16 mouse cellular contexts compared by ENCODE assay signal in genomic region chr1:153909963-153910291, GRCm38 (mm10). TPM values are rescaled to one million over a fixed set of nuclear protein-coding genes. Genes with fewer than 3 reads are reported as not detected.
DNase-seq lines count a peak whose midpoint lies in the region; ATAC-seq and TF ChIP-seq lines count a peak whose summit lies in the region.
"Had no signal": no experiment of that assay in that cellular context is flagged by ENCODE, and none has a peak within 500 bp of the region (broad histone marks: within the 10 kb centered on the region; RNA-seq: fewer than 3 reads in every experiment).

No protein-coding gene starts in this region.

- ATAC-seq in kidney, embryonic 15.5 days (replicated peaks; ENCODE audit: low FRiP score), result peak; percentile 28; the same call in 1 of the 2 replicates
- ATAC-seq in lung, postnatal 0 days, result peak; percentile 23; the same call in 1 of the 2 replicates
- peak; percentile 67; the same call in 1 of the 2 replicates for ATAC-seq in liver, embryonic 13.5 days (ENCODE audit: low read depth)
- ATAC-seq in stomach, embryonic 16.5 days (ENCODE audit: insufficient read depth, low FRiP score), result peak; percentile 9; the same call in 1 of the 2 replicates
- no peak for ATAC-seq in hindbrain, embryonic 16.5 days
- ATAC-seq: hindbrain, postnatal 0 days had no signal

- TF ChIP-seq EP300 in lung, postnatal 0 days (IDR thresholded peaks at IDR 0.05), result no peak

- no peak overlapping the region for H3K4me2 ChIP-seq in kidney, embryonic 15.5 days
- no peak overlapping the region for H3K4me2 ChIP-seq in lung, postnatal 0 days (replicated peaks; ENCODE audit: low read depth, low read length)
- no peak overlapping the region for H3K4me2 ChIP-seq in liver, embryonic 13.5 days
- no peak overlapping the region for H3K4me2 ChIP-seq in stomach, embryonic 16.5 days (ENCODE audit: low read depth, low read length)
- H3K4me2 ChIP-seq in hindbrain, embryonic 16.5 days (ENCODE audit: low read length), result no peak overlapping the region
- H3K4me2 ChIP-seq: limb, embryonic 15.5 days had no signal

- no peak overlapping the region for H3K4me3 ChIP-seq in kidney, embryonic 15.5 days (replicated peaks)
- H3K4me3 ChIP-seq in lung, postnatal 0 days (ENCODE audit: low read depth, low read length), result no peak overlapping the region
- H3K4me3 ChIP-seq in liver, embryonic 13.5 days (replicated peaks), result no peak overlapping the region
- H3K4me3 ChIP-seq in stomach, embryonic 16.5 days (replicated peaks; ENCODE audit: low read length), result no peak overlapping the region
- H3K4me3 ChIP-seq in hindbrain, embryonic 16.5 days (ENCODE audit: low read length), result no peak overlapping the region
- H3K4me3 ChIP-seq: erythroblast, embryonic 14.5 days; limb, embryonic 15.5 days had no signal

- no peak for TF ChIP-seq CTCF in lung, postnatal 0 days (IDR thresholded peaks at IDR 0.05)

- H3K27me3 ChIP-seq in kidney, embryonic 15.5 days, result no peaks in the 10 kb centered on the region
- no peaks in the 10 kb centered on the region for H3K27me3 ChIP-seq in lung, postnatal 0 days (replicated peaks; ENCODE audit: insufficient read depth, low read length)
- H3K27me3 ChIP-seq in liver, embryonic 13.5 days, result no peaks in the 10 kb centered on the region
- H3K27me3 ChIP-seq in stomach, embryonic 16.5 days (ENCODE audit: control insufficient read depth, insufficient read depth, low read length), result no peaks in the 10 kb centered on the region
- H3K27me3 ChIP-seq in hindbrain, embryonic 16.5 days (replicated peaks; ENCODE audit: control insufficient read depth, insufficient read depth, low read length), result no peaks in the 10 kb centered on the region
- H3K27me3 ChIP-seq: limb, embryonic 15.5 days had no signal

- peak overlapping the region; percentile 46; the same call in 1 of the 2 replicates for H3K27ac ChIP-seq in kidney, embryonic 15.5 days
- no peak overlapping the region for H3K27ac ChIP-seq in lung, postnatal 0 days (ENCODE audit: low read length)
- H3K27ac ChIP-seq in liver, embryonic 13.5 days, result peak overlapping the region; percentile 47
- H3K27ac ChIP-seq in stomach, embryonic 16.5 days (ENCODE audit: low read length), result no peak overlapping the region
- no peak overlapping the region for H3K27ac ChIP-seq in hindbrain, embryonic 16.5 days (ENCODE audit: low read depth, low read length)
- H3K27ac ChIP-seq: limb, embryonic 15.5 days had no signal

- H3K9ac ChIP-seq in kidney, embryonic 15.5 days, result no peak overlapping the region
- no peak overlapping the region for H3K9ac ChIP-seq in lung, postnatal 0 days (replicated peaks; ENCODE audit: low read depth)
- H3K9ac ChIP-seq in liver, embryonic 13.5 days, result no peak overlapping the region
- H3K9ac ChIP-seq in stomach, embryonic 16.5 days (ENCODE audit: low read length), result no peak overlapping the region
- H3K9ac ChIP-seq in hindbrain, embryonic 16.5 days (ENCODE audit: low read depth, low read length), result no peak overlapping the region
- H3K9ac ChIP-seq: limb, embryonic 15.5 days had no signal

- peaks cover 60% of the 10 kb centered on the region for H3K36me3 ChIP-seq in kidney, embryonic 15.5 days
- peaks cover 42% of the 10 kb centered on the region for H3K36me3 ChIP-seq in lung, postnatal 0 days (ENCODE audit: insufficient read depth, low read length)
- peaks cover 65% of the 10 kb centered on the region for H3K36me3 ChIP-seq in liver, embryonic 13.5 days
- peaks cover 36% of the 10 kb centered on the region for H3K36me3 ChIP-seq in stomach, embryonic 16.5 days (ENCODE audit: control insufficient read depth, insufficient read depth, low read length)
- peaks cover 35% of the 10 kb centered on the region for H3K36me3 ChIP-seq in hindbrain, embryonic 16.5 days (ENCODE audit: control insufficient read depth, insufficient read depth, low read length)

- H3K4me1 ChIP-seq in kidney, embryonic 15.5 days, result 0 out of 2 replicates have a peak, but pooled peaks cover 4% of the 10 kb centered on the region
- no peaks in the 10 kb centered on the region for H3K4me1 ChIP-seq in lung, postnatal 0 days (ENCODE audit: insufficient read depth, low read depth, low read length)
- H3K4me1 ChIP-seq in liver, embryonic 13.5 days (replicated peaks), result peaks cover 21% of the 10 kb centered on the region
- no peaks in the 10 kb centered on the region for H3K4me1 ChIP-seq in stomach, embryonic 16.5 days (ENCODE audit: control insufficient read depth, insufficient read depth, low read length)
- no peaks in the 10 kb centered on the region for H3K4me1 ChIP-seq in hindbrain, embryonic 16.5 days (ENCODE audit: control insufficient read depth, insufficient read depth, low read depth, low read length)
- H3K4me1 ChIP-seq: limb, embryonic 15.5 days had no signal

- 74% methylated on average over 9 of the region's 9 CpGs for WGBS in kidney, embryonic 15.5 days
- 67% methylated on average over 9 of the region's 9 CpGs for WGBS in lung, postnatal 0 days
- 60% methylated on average over 9 of the region's 9 CpGs for WGBS in liver, embryonic 13.5 days (ENCODE audit: insufficient replicate concordance)
- WGBS in stomach, embryonic 16.5 days, result 86% methylated on average over 9 of the region's 9 CpGs
- 95% methylated on average over 9 of the region's 9 CpGs for WGBS in hindbrain, embryonic 16.5 days

- no peak for DNase-seq in kidney, postnatal 4 days
- DNase-seq in lung, postnatal 0 days (ENCODE audit: low spot score), result no peak
- DNase-seq in lung, postnatal 25 days (ENCODE audit: low spot score), result no peak
- DNase-seq in liver, embryonic 13.5 days, result no peak
- DNase-seq in right cerebral cortex, adult 18-20 months, result no peak
- DNase-seq: cerebellum, adult 11-12 months; thymus, postnatal 36 days had no signal

- no peaks in the 10 kb centered on the region for H3K9me3 ChIP-seq in kidney, embryonic 15.5 days (replicated peaks)
- H3K9me3 ChIP-seq in lung, postnatal 0 days (ENCODE audit: low read length), result no peaks in the 10 kb centered on the region
- H3K9me3 ChIP-seq in liver, embryonic 13.5 days (replicated peaks), result no peaks in the 10 kb centered on the region
- H3K9me3 ChIP-seq in stomach, embryonic 16.5 days (replicated peaks; ENCODE audit: control insufficient read depth, low read length), result no peaks in the 10 kb centered on the region; the same call in 1 of the 2 replicates
- no peaks in the 10 kb centered on the region for H3K9me3 ChIP-seq in hindbrain, embryonic 16.5 days (ENCODE audit: control insufficient read depth, low read length)
- H3K9me3 ChIP-seq: limb, embryonic 15.5 days had no signal

RNA-seq across cellular contexts. Expression of gene Teddm2, which starts 9.9 kb away (rescaled TPM):
- polyA plus RNA-seq in kidney, embryonic 15.5 days (2015; fragmentation: Nextera tagmentation; extraction: Ambion mirVana), result 0.45 and 0.62 TPM in 2 replicates
- polyA plus RNA-seq in lung, postnatal 0 days (2015; fragmentation: Nextera tagmentation; extraction: Ambion mirVana), result 0.62 and 0.98 TPM in 2 replicates
- polyA plus RNA-seq in liver, embryonic 13.5 days (2015; fragmentation: Nextera tagmentation; extraction: Ambion mirVana), result 0.39 and 0.41 TPM in 2 replicates
- polyA plus RNA-seq in stomach, embryonic 16.5 days (2015; fragmentation: Nextera tagmentation; extraction: Ambion mirVana), result 0.54 and 0.98 TPM in 2 replicates
- 1.4 and 1.5 TPM in 2 replicates for polyA plus RNA-seq in hindbrain, embryonic 16.5 days (2015; fragmentation: Nextera tagmentation; extraction: Ambion mirVana)

RNA-seq across cellular contexts. Expression of gene Glul, which starts 10.2 kb away (rescaled TPM):
- 130 and 142 TPM in 2 replicates for polyA plus RNA-seq in kidney, embryonic 15.5 days (2015; fragmentation: Nextera tagmentation; extraction: Ambion mirVana)
- polyA plus RNA-seq in lung, postnatal 0 days (2015; fragmentation: Nextera tagmentation; extraction: Ambion mirVana), result 179 and 283 TPM in 2 replicates
- 114 TPM in 2 replicates for polyA plus RNA-seq in liver, embryonic 13.5 days (2015; fragmentation: Nextera tagmentation; extraction: Ambion mirVana)
- polyA plus RNA-seq in stomach, embryonic 16.5 days (2015; fragmentation: Nextera tagmentation; extraction: Ambion mirVana), result 141 and 162 TPM in 2 replicates
- polyA plus RNA-seq in hindbrain, embryonic 16.5 days (2015; fragmentation: Nextera tagmentation; extraction: Ambion mirVana), result 217 and 248 TPM in 2 replicates

RNA-seq across cellular contexts. Expression of gene Teddm1a, which starts 18.4 kb away (rescaled TPM):
- polyA plus RNA-seq in kidney, embryonic 15.5 days (2015; fragmentation: Nextera tagmentation; extraction: Ambion mirVana), result not detected in 2 replicates
- polyA plus RNA-seq in lung, postnatal 0 days (2015; fragmentation: Nextera tagmentation; extraction: Ambion mirVana), result not detected in 2 replicates
- not detected in 2 replicates for polyA plus RNA-seq in liver, embryonic 13.5 days (2015; fragmentation: Nextera tagmentation; extraction: Ambion mirVana)
- not detected in 2 replicates for polyA plus RNA-seq in stomach, embryonic 16.5 days (2015; fragmentation: Nextera tagmentation; extraction: Ambion mirVana)
- not detected in 2 replicates for polyA plus RNA-seq in hindbrain, embryonic 16.5 days (2015; fragmentation: Nextera tagmentation; extraction: Ambion mirVana)
- polyA plus RNA-seq: erythroblast, embryonic 14.5 days; hindbrain, postnatal 0 days; limb, embryonic 15.5 days; neural tube, embryonic 14.5 days; small intestine, adult 2 months had no signal

RNA-seq across cellular contexts. Expression of gene Teddm1b, which starts 35.8 kb away (rescaled TPM):
- polyA plus RNA-seq in kidney, embryonic 15.5 days (2015; fragmentation: Nextera tagmentation; extraction: Ambion mirVana), result 0.37 and 0.47 TPM in 2 replicates
- 0.07 and 0.11 TPM in 2 replicates for polyA plus RNA-seq in lung, postnatal 0 days (2015; fragmentation: Nextera tagmentation; extraction: Ambion mirVana)
- 0.10 and 0.17 TPM in 2 replicates for polyA plus RNA-seq in liver, embryonic 13.5 days (2015; fragmentation: Nextera tagmentation; extraction: Ambion mirVana)
- polyA plus RNA-seq in stomach, embryonic 16.5 days (2015; fragmentation: Nextera tagmentation; extraction: Ambion mirVana), result 0.10 and 0.14 TPM in 2 replicates
- 0.26 and 0.41 TPM in 2 replicates for polyA plus RNA-seq in hindbrain, embryonic 16.5 days (2015; fragmentation: Nextera tagmentation; extraction: Ambion mirVana)
- polyA plus RNA-seq: erythroblast, embryonic 14.5 days; large intestine, adult 2 months; small intestine, adult 2 months had no signal

Comparison
In these comparisons a context has a peak if more than half of its experiments do, and no peak if none do; other contexts are left out.
1. H3K27ac ChIP-seq: peak in kidney, embryonic 15.5 days (single experiment) and liver, embryonic 13.5 days (single experiment); none in lung, postnatal 0 days (single experiment), stomach, embryonic 16.5 days (single experiment) and hindbrain, embryonic 16.5 days (single experiment).